Mouse (Mus musculus): ENCODE results near the gene Smarcd2.

Smarcd2 gene

GRCm38 (mm10) chr11:106276454-106276853 lies 3.7 kb upstream of the Smarcd2 start, which contains the start of gene Tcam1:
Tcam1 (plus strand) TSS chr11:106276672.
- peak; percentile 95 for DNase-seq (ENCODE audit: low read depth, low spot score)

GRCm38 (mm10) chr11:106274971-106275411 lies 2.2 kb upstream of the Smarcd2 start:
- no peak for DNase-seq (ENCODE audit: low read depth, low spot score)

DNA sequence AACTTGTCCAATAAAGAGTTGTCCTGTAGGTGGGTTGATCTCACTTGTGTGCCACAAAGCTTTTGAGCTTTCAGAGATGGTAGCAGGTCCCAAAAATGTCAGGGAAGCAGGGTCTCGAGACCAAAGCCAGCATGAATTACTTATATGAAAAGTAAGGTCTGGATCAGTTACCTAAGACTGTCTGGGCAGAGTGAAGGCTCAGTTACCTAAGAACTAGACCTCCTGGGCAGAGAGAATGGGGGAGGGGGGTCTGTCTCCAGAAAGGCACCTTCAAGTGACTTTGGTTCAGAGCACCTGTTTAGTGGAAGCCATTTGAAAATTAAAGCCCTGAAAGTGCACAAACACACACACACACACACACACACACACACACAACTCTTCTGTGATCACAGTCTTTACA lies 1.6 kb upstream of the Smarcd2 start:
- DNase-seq (ENCODE audit: low read depth, low spot score): no peak

DNA sequence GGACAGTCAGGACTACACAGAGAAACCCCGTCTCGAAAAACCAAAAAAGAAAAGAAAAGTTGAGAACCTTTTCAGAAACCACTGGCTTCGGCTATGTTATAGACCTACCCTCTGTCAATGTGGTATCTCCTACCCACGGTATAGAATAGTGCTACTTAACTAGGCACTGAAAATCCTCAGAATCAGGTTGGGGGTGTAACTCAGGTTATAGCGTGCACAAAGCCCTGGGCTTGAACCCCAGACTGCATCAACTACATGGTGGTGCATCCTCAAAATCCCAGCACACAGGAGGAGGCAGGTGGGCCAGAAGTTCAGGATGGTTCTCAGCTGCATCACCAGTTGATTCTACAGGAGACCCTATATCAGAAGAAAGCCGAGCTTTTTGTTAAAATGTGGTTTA lies 1.0 kb upstream of the Smarcd2 start:
- no peak for DNase-seq (ENCODE audit: low read depth, low spot score)

- DNase-seq (ENCODE audit: low read depth, low spot score): no peak
Observed at GRCm38 (mm10) chr11:106273311-106273684, 526 bp upstream of the Smarcd2 start.

DNA sequence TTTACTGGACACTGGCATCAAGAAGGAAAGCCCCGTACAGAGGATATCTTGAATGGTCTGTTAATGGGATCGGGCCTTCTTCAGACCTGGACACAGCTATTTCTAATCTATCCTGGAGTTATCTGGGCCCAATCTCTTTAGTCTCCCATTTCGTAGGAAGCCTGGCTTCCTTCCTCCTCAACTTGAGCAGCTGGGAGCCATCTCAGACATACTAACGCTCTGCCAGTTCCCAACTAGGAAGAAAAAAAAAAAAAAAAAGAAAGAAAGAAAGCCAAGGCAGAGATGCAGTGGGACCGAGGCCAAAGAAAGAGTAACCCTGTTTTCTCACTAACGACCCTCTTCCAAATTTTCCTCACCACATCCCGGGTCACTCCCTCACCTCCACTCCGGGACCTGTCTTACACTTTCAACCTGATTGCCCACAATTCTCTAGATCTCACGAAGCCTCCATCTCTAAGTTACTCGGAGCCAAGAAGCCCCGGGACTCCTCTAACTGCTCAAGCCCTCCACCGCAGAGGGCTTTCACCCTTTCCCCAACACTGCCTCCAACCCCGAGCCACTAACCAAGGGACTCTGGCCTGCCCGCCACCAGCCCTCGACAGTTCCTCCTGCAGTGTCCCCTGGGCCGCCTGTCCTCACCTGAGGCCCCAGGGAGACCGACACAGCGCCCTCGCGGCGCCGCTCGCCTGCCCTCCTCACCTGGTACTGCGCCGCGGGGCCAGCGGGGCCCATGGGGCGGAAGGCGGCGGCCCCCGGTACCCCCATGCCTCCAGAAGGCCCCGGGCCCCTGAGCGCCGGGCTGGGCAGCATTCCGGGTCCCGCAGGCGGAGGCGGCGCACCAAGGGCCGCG lies 753 bp downstream of the Smarcd2 start:
- no peak for DNase-seq (ENCODE audit: low read depth, low spot score)

- no peak for DNase-seq (ENCODE audit: low read depth, low spot score)
Observed at GRCm38 (mm10) chr11:106271131-106271793, 1.5 kb downstream of the Smarcd2 start.

GRCm38 (mm10) chr11:106269060-106269431 lies 3.7 kb downstream of the Smarcd2 start:
- DNase-seq (ENCODE audit: low read depth, low spot score): no peak

DNA sequence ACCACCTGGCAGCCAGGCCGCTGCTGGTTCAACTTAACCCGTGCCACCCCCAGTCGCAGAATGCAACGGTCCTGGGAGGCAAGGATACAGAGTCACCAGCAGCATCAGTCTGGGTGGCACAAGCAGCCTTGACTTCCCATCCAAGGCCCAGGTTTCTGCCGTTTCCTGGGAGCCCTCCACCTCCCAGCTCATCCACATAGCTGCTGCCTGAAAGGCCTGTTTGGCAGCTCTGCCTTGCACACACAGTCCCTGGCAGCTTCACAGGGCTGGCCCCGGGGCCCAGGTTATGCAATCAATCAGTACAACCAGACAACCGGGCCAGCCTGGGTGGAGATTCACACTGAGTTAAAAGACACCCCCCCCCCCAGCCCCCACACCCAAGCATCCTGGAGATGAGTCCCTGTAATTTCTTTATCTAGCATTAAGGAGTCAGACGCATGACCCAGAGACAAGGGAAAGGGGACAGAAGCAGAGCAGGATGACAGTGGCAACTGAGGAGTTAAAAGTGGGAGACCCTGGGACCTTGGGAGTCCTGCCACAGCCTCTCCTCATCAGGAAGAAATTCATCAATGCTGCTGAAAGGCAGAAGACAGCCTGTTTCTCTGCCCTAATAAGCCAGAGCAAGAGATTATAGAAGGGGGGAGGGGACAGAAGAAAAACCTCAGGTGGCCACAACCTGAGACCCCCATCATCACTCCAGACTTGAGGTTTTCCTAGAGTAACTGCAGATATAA lies 4.3 kb downstream of the Smarcd2 start:
- DNase-seq (ENCODE audit: low read depth, low spot score): no peak

DNA sequence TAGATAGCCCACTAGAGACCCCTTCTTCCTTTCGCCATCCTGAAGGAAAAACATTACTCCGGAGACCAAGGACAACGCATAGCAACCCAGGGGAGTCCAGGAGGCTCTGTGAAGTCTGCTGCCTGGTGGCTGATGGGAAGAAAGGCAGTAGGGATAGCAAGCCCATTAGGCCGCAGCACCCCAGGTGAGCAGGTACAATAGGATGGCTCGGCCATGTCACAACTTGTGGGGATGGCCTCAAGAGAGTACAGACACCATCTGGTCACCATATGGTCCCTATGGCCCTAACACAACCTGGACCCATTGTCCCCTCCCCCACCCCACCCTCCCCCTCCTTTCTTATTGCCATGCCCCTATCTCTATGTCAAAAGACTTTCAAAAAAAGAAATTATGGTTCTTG lies 4.9 kb downstream of the Smarcd2 start:
- no peak for DNase-seq (ENCODE audit: low read depth, low spot score)

GRCm38 (mm10) chr11:106267311-106267852 lies 5.4 kb downstream of the Smarcd2 start:
- DNase-seq (ENCODE audit: low read depth, low spot score): no peak

DNA sequence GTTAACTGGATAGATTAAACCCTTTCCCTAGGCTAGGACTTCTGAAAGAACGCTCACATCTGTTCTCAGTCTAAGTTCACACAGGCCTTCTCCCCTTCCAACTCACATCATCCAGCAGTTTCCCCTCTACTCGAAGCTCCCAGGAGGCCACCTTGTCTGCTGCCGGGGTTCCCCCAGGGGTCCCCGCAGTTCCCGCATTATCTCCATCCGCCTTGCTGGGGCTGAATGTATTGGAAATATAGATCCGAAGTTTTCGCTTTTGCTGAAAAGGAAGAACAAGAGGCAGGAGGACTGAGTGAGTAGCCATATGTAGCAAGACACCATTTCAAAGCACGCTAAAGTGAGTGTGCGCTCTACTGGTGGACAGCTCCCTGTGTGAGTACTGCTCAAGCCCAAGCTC lies 6.3 kb downstream of the Smarcd2 start:
- DNase-seq (ENCODE audit: low read depth, low spot score): no peak

GRCm38 (mm10) chr11:106265570-106265969 lies 7.2 kb downstream of the Smarcd2 start:
- DNase-seq (ENCODE audit: low read depth, low spot score): no peak

DNA sequence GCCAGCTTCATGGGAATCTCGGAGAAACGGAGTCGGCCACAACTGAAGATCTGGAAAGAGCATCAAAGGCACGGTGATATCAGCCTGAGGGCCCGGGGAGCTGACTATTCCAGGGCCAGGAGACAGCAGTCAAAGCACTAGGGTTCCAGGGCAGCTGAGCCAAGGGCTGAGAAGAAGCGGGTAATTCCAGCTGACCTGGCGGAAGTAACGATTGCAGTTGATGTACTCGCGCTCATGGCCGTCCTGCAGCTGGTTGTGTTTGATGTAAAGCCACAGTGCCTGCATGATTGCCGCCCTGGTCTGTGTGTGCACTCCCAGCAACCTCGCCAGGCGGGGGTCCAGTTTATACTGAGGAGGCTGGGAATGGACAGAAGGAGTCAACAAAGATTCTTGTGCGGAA lies 7.8 kb downstream of the Smarcd2 start:
- no peak for DNase-seq (ENCODE audit: low read depth, low spot score)

DNA sequence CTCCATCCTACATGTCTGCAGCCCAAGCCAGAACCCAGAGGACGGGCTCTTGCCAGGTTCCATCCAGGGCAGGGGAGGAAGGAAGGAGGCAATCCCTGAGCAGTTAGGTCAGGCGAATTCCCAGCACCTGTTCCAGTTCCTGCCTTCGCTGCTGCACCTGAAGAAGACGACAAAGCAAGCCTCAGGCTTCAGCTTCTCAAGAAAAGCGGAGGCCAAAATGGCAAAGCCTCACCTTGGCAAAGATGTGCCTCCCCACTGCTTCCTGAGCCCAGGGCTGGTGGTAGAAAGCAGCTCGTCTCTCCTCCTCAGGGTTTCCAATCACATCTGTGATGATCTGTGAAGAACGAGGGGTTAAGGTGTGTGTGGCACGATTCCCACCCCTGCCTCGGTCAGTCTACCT lies 8.8 kb downstream of the Smarcd2 start:
- no peak for DNase-seq (ENCODE audit: low read depth, low spot score)

DNA sequence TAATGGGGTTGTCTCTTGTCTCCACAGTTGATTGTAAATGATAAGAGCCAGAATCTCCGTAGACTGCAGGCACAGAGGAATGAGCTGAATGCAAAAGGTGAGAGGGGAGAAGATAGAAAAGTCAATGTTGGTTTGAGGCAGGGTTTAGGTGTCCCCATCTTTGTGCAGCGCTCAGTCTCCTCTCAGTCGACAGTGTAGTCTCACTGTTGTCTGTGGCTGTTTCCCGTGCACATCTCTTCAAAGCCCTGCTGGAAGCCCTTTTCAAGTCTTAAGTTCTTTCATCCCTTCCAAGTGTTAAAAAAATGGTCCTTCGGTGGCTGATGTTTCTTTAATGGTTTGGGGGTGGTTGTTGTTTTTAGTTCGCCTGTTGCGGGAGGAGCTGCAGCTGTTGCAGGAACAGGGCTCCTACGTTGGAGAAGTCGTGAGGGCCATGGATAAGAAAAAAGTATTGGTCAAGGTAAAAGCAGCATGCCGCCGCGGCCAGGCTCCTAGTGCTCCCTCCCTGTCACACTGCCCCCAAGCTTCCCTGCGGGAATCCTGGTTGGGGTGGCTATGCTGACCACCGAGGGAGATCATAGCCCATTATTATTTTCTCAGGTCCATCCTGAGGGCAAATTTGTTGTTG lies 11.8 kb downstream of the Smarcd2 start:
- DNase-seq (ENCODE audit: low read depth, low spot score): no peak

DNA sequence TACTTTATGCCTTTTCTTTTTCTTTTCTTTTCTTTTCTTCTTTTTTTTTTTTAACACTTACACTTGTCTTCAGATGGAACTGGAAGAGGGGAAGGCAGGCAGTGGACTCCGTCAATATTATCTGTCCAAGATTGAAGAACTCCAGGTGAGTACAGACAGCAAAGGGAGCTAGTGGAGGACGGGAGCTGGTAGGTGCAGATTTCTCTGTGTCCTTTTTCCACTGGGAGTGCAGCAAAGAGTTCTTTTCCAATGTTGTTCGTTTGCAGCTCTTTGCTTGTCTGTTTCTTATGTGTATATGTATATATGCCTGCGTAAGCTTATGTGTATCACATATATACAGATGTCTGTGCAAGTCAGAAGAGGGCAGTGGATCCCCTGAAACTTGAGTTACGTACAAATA lies 16.0 kb downstream of the Smarcd2 start:
- DNase-seq (ENCODE audit: low read depth, low spot score): no peak

DNA sequence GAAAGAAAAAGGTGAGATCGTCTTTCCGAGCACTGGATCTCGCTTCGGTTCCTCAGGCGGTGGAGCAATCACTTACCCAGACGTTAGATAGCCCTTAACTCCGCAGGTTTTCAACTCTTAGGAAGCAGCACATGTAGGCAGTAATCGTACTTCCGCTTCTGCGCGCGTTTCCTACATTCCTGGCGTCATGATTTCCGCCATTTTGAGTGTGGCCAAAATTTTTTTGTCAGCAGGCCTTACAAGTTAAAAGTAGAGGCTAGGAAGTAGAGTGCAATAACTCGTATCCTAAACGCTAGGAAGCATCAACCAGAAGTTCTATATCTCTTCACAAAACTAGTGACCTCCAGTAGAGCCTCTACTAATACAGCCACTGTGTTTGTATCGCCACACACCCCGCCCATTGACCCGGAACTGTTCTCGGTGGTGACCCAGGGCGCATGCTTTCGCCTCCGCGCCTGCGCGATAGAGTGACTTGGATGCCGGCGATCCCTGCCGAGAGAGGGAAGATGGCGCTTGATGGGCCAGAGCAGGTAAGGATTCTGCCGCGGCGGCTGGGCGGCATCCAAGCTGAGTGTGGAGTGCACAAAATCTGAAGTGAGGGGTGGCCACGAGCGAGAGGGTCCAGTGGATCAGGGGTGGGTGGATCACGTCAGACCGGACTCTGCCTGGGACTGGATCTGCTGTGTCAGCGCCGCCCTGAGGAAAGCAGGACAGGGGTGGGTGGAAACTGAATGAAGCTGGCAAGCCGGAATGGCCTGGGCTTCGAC lies 16.9 kb downstream of the Smarcd2 start, which contains the start of the genes Ftsj3 and Psmc5:
TSS of gene Ftsj3 (minus strand) at position 395 of the 767 bp plus-strand sequence.
TSS of gene Psmc5 (plus strand) at position 470 of the 767 bp plus-strand sequence.
- DNase-seq (ENCODE audit: low read depth, low spot score): peak; percentile 95

DNA sequence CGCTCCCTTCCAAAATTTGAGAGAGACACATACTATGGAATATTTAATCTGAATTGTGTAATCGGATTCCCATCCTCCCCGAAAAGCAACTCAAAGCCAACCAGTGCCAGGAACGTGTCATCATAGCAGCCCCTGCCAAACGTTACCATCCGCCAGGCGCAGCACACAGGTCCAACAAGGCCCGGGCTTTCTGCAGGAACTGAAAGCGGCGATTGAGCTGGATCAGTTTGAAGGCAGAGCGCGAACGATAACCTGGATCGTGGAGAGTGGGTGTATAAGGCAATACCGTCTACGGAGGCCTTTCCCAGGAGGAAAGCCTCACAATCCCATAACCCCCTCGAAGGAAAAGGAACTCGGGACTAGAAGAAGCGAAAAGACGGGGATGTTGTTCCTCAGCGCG lies 17.6 kb downstream of the Smarcd2 start:
- no peak for DNase-seq (ENCODE audit: low read depth, low spot score)

- DNase-seq (ENCODE audit: low read depth, low spot score): no peak
Observed at GRCm38 (mm10) chr11:106254767-106255166, 18.0 kb downstream of the Smarcd2 start.

DNA sequence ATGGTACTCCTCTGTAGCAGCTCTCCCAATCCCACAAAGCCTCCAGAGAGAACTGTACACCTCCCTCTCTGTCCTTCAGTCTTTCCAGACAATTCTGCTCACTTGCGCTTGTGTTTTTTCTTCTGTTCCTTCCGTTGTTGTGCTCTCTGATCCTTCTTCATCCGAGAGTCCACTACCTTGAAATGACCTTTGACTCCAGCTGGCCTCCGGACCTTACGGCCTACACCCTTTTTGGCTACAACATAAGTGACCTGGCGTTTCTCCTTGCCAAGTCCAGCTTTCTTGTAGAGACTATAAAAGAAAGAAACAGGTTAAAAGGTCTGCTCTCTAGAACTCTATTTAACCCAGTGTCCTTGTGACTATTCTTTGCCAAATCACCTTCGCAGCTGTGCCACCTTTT lies 23.4 kb downstream of the Smarcd2 start:
- DNase-seq (ENCODE audit: low read depth, low spot score): no peak
